ENCODE assay signal across 15 mouse cellular contexts in genomic region chr7:95954511-95954910, GRCm38 (mm10).
"Had no signal": no experiment of that assay in that cellular context is flagged by ENCODE, and none has a peak within 500 bp of the region (broad histone marks: within the 10 kb centered on the region; RNA-seq: fewer than 3 reads in every experiment).

No protein-coding gene starts in this region.

- ATAC-seq: inflammation-experienced regulatory T-cells, adult 6 months; midbrain, embryonic 16.5 days had no signal

- H3K9ac ChIP-seq: hindbrain, embryonic 15.5 days; kidney, embryonic 15.5 days; liver, embryonic 15.5 days; midbrain, embryonic 12.5 days; stomach, embryonic 15.5 days had no signal

- H3K36me3 ChIP-seq: hindbrain, embryonic 15.5 days; kidney, embryonic 15.5 days; limb, embryonic 10.5 days; liver, embryonic 15.5 days; midbrain, embryonic 12.5 days; stomach, embryonic 15.5 days had no signal

- DNase-seq: kidney, adult 18-20 months; kidney, postnatal 14 days; thymus, postnatal 36 days had no signal

- H3K4me1 ChIP-seq: hindbrain, embryonic 15.5 days; kidney, embryonic 15.5 days; limb, embryonic 10.5 days; liver, embryonic 15.5 days; megakaryocyte, embryonic 14.5 days; midbrain, embryonic 12.5 days; stomach, embryonic 15.5 days had no signal

- H3K27ac ChIP-seq: hindbrain, embryonic 15.5 days; kidney, embryonic 15.5 days; left cerebral cortex, adult 2 months; limb, embryonic 10.5 days; liver, embryonic 15.5 days; macrophage; midbrain, embryonic 12.5 days; stomach, embryonic 15.5 days had no signal

- H3K9me3 ChIP-seq: hindbrain, embryonic 15.5 days; kidney, embryonic 15.5 days; limb, embryonic 10.5 days; liver, embryonic 15.5 days; midbrain, embryonic 12.5 days; stomach, embryonic 15.5 days had no signal

- H3K4me3 ChIP-seq: hindbrain, embryonic 15.5 days; kidney, embryonic 15.5 days; left cerebral cortex, adult 2 months; limb, embryonic 10.5 days; liver, embryonic 15.5 days; megakaryocyte, embryonic 14.5 days; midbrain, embryonic 12.5 days; stomach, embryonic 15.5 days had no signal

- H3K4me2 ChIP-seq: hindbrain, embryonic 15.5 days; kidney, embryonic 15.5 days; liver, embryonic 11.5 days; liver, embryonic 15.5 days; midbrain, embryonic 12.5 days; stomach, embryonic 15.5 days had no signal

- H3K27me3 ChIP-seq: hindbrain, embryonic 15.5 days; kidney, embryonic 15.5 days; liver, embryonic 15.5 days; megakaryocyte, embryonic 14.5 days; midbrain, embryonic 12.5 days; stomach, embryonic 15.5 days had no signal
